Mouse (Mus musculus) ES-Bruce4 (cell line): ENCODE data around the gene Hist1h2bg. TPM values are rescaled to one million over a fixed set of nuclear protein-coding genes. Genes with fewer than 3 reads are reported as not detected.
A peak's percentile ranks its signal among the peaks of the same experiment; 100 is the strongest.

ENCODE experiments used
- H3K27ac ChIP-seq: 2 replicates; pipeline ENCODE4 v1.5.1; 2012; ENCODE audit warnings: low read length, inconsistent platforms; ENCODE audit not compliant: insufficient read depth
- H3K27me3 ChIP-seq: 2 replicates; pipeline ENCODE4 v1.6.1; 2012; ENCODE audit warnings: mild to moderate bottlenecking, low read length, inconsistent platforms; ENCODE audit not compliant: control insufficient read depth, poor library complexity, insufficient read depth, severe bottlenecking
- H3K36me3 ChIP-seq: 2 replicates; pipeline ENCODE4 v1.6.1; 2012; ENCODE audit warnings: inconsistent platforms, mild to moderate bottlenecking, low read length, moderate library complexity; ENCODE audit not compliant: control insufficient read depth, poor library complexity, insufficient read depth, severe bottlenecking
- H3K4me1 ChIP-seq: one replicate; pipeline ENCODE4 v1.8.1; 2011; ENCODE audit warnings: low read length; ENCODE audit not compliant: control insufficient read depth, insufficient read depth
- H3K4me3 ChIP-seq: 2 replicates; pipeline ENCODE4 v1.5.1; 2011; ENCODE audit warnings: low read depth, mild to moderate bottlenecking, low read length
- H3K9ac ChIP-seq: 2 replicates; pipeline ENCODE4 v1.6.1; 2012; ENCODE audit warnings: low read depth, mild to moderate bottlenecking, inconsistent platforms; ENCODE audit not compliant: poor library complexity, severe bottlenecking
- H3K9me3 ChIP-seq: replicated peaks from 2 replicates; pipeline ENCODE4 v1.6.1; 2012; ENCODE audit warnings: mild to moderate bottlenecking, low read length, inconsistent platforms; ENCODE audit not compliant: control insufficient read depth, poor library complexity, insufficient read depth, severe bottlenecking
- CTCF ChIP-seq: IDR thresholded peaks from one replicate; pipeline ENCODE4 v1.8.1; 2011; ENCODE audit warnings: low read depth, low read length
- EP300 ChIP-seq: IDR thresholded peaks from 2 replicates; pipeline ENCODE4 v1.6.1; 2011; ENCODE audit warnings: low read depth, low read length; ENCODE audit not compliant: insufficient read depth
- POLR2A ChIP-seq: IDR thresholded peaks from one replicate; pipeline ENCODE4 v1.8.1; 2011; ENCODE audit warnings: low read length; ENCODE audit not compliant: insufficient read depth
- polyA plus RNA-seq: library from polyadenylated mRNA; stranded (reverse); fragments of >200 nt; gene quantifications from 2 replicates; pipeline ENCODE4 v1.2.4, GENCODE M21; 2011; ENCODE audit warnings: low read depth; ENCODE audit not compliant: missing spikeins, insufficient read depth, insufficient read length

The Hist1h2bg gene
- polyA plus RNA-seq, 1 experiment, result 13.4 TPM

- TF ChIP-seq EP300 (no peak), POLR2A (no peak), CTCF (no peak)
- Histone ChIP-seq H3K4me3 (peak within 1 kb of the TSS; percentile 89), H3K27me3 (no peaks in the 10 kb centered on the region; the same call in 1 of the 2 replicates), H3K4me1 (no peaks in the 10 kb centered on the region), H3K27ac (peak within 1 kb of the TSS; percentile 74), H3K36me3 (no peaks in the 10 kb centered on the region), H3K9me3 (no peaks in the 10 kb centered on the region), H3K9ac (peak within 1 kb of the TSS; percentile 79)
Observed at GRCm38 (mm10) chr13:23620733-23621531, 49.7 kb downstream of the Hist1h2bg start, which contains the start of gene Hist1h2be. Gene Hist1h2be (minus strand): TSS chr13:23621124.

Other genes with a start within 250 kb of the Hist1h2bg start
- gene Zfp322a, start 202.2 kb upstream of the Hist1h2bg start, polyA plus RNA-seq, result 47.3 and 52.8 TPM in 2 replicates
- 10.0 and 10.3 TPM in 2 replicates for gene Abt1, start 147.5 kb upstream of the Hist1h2bg start, polyA plus RNA-seq
- 0.40 and 0.46 TPM in 2 replicates for gene Btn1a1, start 105.5 kb upstream of the Hist1h2bg start, polyA plus RNA-seq
- gene Btn2a2, start 82.5 kb upstream of the Hist1h2bg start, polyA plus RNA-seq, result 0.91 and 1.9 TPM in 2 replicates
- gene Hist1h4h, start 40.3 kb upstream of the Hist1h2bg start, polyA plus RNA-seq, result 16.9 and 19.1 TPM in 2 replicates
- gene Hist1h2af, start 37.5 kb upstream of the Hist1h2bg start, polyA plus RNA-seq, result 68.8 and 97.9 TPM in 2 replicates
- gene Hist1h3g, start 36.0 kb upstream of the Hist1h2bg start, polyA plus RNA-seq, result 8.9 and 16.9 TPM in 2 replicates
- gene Hist1h2bh, start 28.0 kb upstream of the Hist1h2bg start, polyA plus RNA-seq, result 3.9 and 4.2 TPM in 2 replicates
- 1.5 TPM in 1 of 2 replicates, not detected in the other for gene Hist1h3f, start 27.3 kb upstream of the Hist1h2bg start, polyA plus RNA-seq
- gene Hist1h4f, start 19.7 kb upstream of the Hist1h2bg start, polyA plus RNA-seq, result 24.1 and 31.1 TPM in 2 replicates
- 1.6 and 2.0 TPM in 2 replicates for gene Hist1h1d, start 18.1 kb upstream of the Hist1h2bg start, polyA plus RNA-seq
- 14.3 and 15.4 TPM in 2 replicates for gene Hist1h3e, start 9.0 kb upstream of the Hist1h2bg start, polyA plus RNA-seq
- gene Hist1h2ae, start 176 bp upstream of the Hist1h2bg start, polyA plus RNA-seq, result 5.0 and 8.2 TPM in 2 replicates
- 21.5 and 23.2 TPM in 2 replicates for gene Hist1h2bf, start 2.8 kb downstream of the Hist1h2bg start, polyA plus RNA-seq
- gene Hist1h2ad, start 3.0 kb downstream of the Hist1h2bg start, polyA plus RNA-seq, result 2.0 TPM in 1 of 2 replicates, not detected in the other
- 3.2 and 4.7 TPM in 2 replicates for gene Hist1h3d, start 4.4 kb downstream of the Hist1h2bg start, polyA plus RNA-seq
- gene Hist1h4d, start 10.2 kb downstream of the Hist1h2bg start, polyA plus RNA-seq, result 4.3 and 4.8 TPM in 2 replicates
- 1.8 TPM in 2 replicates for gene Hist1h2be, start 49.7 kb downstream of the Hist1h2bg start, polyA plus RNA-seq
- 6.9 and 8.4 TPM in 2 replicates for gene Hist1h1e, start 51.2 kb downstream of the Hist1h2bg start, polyA plus RNA-seq
- 0.37 and 0.91 TPM in 2 replicates for gene Hist1h2ac, start 112.6 kb downstream of the Hist1h2bg start, polyA plus RNA-seq
- 9.1 and 10.6 TPM in 2 replicates for gene Hist1h2bc, start 112.8 kb downstream of the Hist1h2bg start, polyA plus RNA-seq
- gene Hist1h1t, start 124.4 kb downstream of the Hist1h2bg start, polyA plus RNA-seq, result not detected in 2 replicates
- 1.3 and 2.5 TPM in 2 replicates for gene Hist1h4c, start 127.1 kb downstream of the Hist1h2bg start, polyA plus RNA-seq
- gene Hfe, start 139.5 kb downstream of the Hist1h2bg start, polyA plus RNA-seq, result not detected in 2 replicates
- gene Hist1h1c, start 167.4 kb downstream of the Hist1h2bg start, polyA plus RNA-seq, result 10.8 and 13.3 TPM in 2 replicates
- gene Hist1h3c, start 174.2 kb downstream of the Hist1h2bg start, polyA plus RNA-seq, result 3.6 and 8.6 TPM in 2 replicates
- gene Hist1h2bb, start 175.3 kb downstream of the Hist1h2bg start, polyA plus RNA-seq, result 9.8 and 11.5 TPM in 2 replicates
- gene Hist1h2ab, start 179.7 kb downstream of the Hist1h2bg start, polyA plus RNA-seq, result 11.9 and 17.9 TPM in 2 replicates
- 5.0 and 9.4 TPM in 2 replicates for gene Hist1h3b, start 180.9 kb downstream of the Hist1h2bg start, polyA plus RNA-seq
- 28.2 and 29.2 TPM in 2 replicates for gene Hist1h4b, start 185.6 kb downstream of the Hist1h2bg start, polyA plus RNA-seq
- gene Hist1h4a, start 189.8 kb downstream of the Hist1h2bg start, polyA plus RNA-seq, result 3.1 and 4.5 TPM in 2 replicates
- 5.4 TPM in 1 of 2 replicates, not detected in the other for gene Hist1h3a, start 191.0 kb downstream of the Hist1h2bg start, polyA plus RNA-seq
- gene Hist1h1a, start 192.3 kb downstream of the Hist1h2bg start, polyA plus RNA-seq, result 7.8 and 8.6 TPM in 2 replicates
- gene Trim38, start 198.5 kb downstream of the Hist1h2bg start, polyA plus RNA-seq, result not detected in 2 replicates
- not detected in 2 replicates for gene Slc17a2, start 235.6 kb downstream of the Hist1h2bg start, polyA plus RNA-seq